Mouse (Mus musculus): Measurements from ENCODE around the gene Macf1. TPM values are rescaled to one million over a fixed set of nuclear protein-coding genes. Genes with fewer than 3 reads are reported as not detected.

Gene Macf1
- polyA plus RNA-seq, 1 experiment from 2014 or later: 28.9 TPM

DNA sequence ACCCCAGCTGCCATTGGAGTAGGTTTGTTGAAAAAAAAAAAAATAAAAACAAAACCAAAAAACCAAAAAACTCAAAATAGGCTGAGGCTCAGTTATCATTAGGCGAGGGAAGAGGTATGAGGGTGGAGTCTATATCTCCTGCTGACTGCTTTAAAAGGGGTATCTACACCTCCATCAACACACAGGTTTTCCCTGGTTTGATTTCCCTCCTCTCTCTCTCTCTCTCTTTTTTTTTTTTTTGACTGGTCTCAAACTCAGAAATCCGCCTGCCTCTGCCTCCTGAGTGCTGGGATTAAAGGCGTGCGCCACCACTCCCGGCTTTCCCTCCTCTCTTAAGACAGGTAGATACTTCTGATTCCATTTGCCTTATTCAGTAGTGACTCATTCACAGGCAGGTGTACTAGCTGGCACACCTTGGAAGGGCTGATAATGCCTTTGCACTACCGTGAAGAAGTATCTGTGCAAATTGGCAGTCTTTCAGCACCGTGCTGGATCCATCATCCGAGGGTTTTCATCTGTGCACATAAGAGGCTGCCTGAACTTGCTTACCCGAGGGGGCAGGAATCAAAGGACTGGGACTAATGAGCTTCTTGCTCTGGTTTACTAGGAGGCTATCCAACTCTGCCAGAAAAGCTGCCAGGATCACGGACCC, 257.6 kb downstream of the Macf1 start:
- H3K9me3 ChIP-seq (ENCODE audit: control insufficient read depth, low read length): no peaks in the 10 kb centered on the region
- DNase-seq (ENCODE audit: low spot score): no peak
- no peaks in the 10 kb centered on the region for H3K27me3 ChIP-seq (ENCODE audit: control insufficient read depth, insufficient read depth, low read length)
- 0 out of 2 replicates have a peak, but pooled peaks cover 7% of the 10 kb centered on the region for H3K4me1 ChIP-seq (replicated peaks; ENCODE audit: control insufficient read depth, insufficient read depth)
- H3K9ac ChIP-seq (ENCODE audit: low read length): no peak overlapping the region
- ATAC-seq (ENCODE audit: low FRiP score, low TSS enrichment): peak; percentile 46; the same call in 1 of the 2 replicates
- 63% methylated on average over 10 of the region's 10 CpGs for WGBS
- H3K4me3 ChIP-seq (ENCODE audit: low read depth, low read length): no peak overlapping the region
- TF ChIP-seq EP300 (optimal IDR thresholded peaks at IDR 0.05): no peak
- no peak for TF ChIP-seq CTCF (IDR thresholded peaks at IDR 0.05; ENCODE audit: low read depth)
- H3K4me2 ChIP-seq (replicated peaks; ENCODE audit: low read depth): no peak overlapping the region
- H3K27ac ChIP-seq (replicated peaks): peak overlapping the region; percentile 49; the same call in 1 of the 2 replicates
- H3K36me3 ChIP-seq (ENCODE audit: control insufficient read depth, insufficient read depth, low read length): no peaks in the 10 kb centered on the region

DNA sequence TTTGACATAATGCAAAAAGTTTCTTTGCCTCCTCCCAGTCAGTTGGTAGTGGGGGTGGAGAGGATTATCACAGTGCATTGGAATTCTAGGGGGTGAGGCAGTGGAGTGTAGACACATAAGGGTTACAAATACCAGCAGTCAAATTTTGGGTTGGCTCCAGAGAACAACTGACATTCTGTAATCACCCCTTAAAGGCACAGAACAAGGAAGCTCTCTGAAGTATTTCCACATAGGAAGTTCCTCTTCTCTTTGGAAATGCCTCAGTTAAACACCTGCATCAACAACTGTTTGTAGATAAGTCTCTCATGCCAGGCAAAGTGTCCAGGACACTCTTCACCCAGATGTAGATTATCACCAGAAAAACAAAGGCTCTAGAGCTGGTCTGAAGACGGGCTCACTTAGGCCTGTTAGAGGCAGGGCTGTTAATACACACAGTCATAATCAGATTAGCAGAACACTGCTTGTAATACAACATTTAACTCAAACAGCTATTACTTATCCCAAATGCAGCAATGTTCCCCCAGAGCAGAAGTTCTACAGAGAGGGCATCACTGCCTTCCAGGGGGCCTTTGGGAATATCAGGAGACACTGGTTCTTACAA, 258.4 kb downstream of the Macf1 start:
- Histone ChIP-seq H3K27ac (replicated peaks) (peak overlapping the region; percentile 58), H3K9me3 (ENCODE audit: control insufficient read depth, low read length) (no peaks in the 10 kb centered on the region), H3K4me2 (replicated peaks; ENCODE audit: low read depth) (0 out of 2 replicates have a peak overlapping the region, but pooled peaks have one; percentile 11), H3K36me3 (ENCODE audit: control insufficient read depth, insufficient read depth, low read length) (no peaks in the 10 kb centered on the region), H3K9ac (ENCODE audit: low read length) (no peak overlapping the region), H3K4me3 (ENCODE audit: low read depth, low read length) (no peak overlapping the region), H3K27me3 (ENCODE audit: control insufficient read depth, insufficient read depth, low read length) (no peaks in the 10 kb centered on the region), H3K4me1 (replicated peaks; ENCODE audit: control insufficient read depth, insufficient read depth) (0 out of 2 replicates have a peak, but pooled peaks cover 7% of the 10 kb centered on the region)
- DNase-seq (ENCODE audit: low spot score): no peak
- 26% methylated on average over 1 of the region's 1 CpGs for WGBS
- TF ChIP-seq EP300 (optimal IDR thresholded peaks at IDR 0.05) (no peak), CTCF (IDR thresholded peaks at IDR 0.05; ENCODE audit: low read depth) (no peak)
- peak; percentile 63; the same call in 1 of the 2 replicates for ATAC-seq (ENCODE audit: low FRiP score, low TSS enrichment)

DNA sequence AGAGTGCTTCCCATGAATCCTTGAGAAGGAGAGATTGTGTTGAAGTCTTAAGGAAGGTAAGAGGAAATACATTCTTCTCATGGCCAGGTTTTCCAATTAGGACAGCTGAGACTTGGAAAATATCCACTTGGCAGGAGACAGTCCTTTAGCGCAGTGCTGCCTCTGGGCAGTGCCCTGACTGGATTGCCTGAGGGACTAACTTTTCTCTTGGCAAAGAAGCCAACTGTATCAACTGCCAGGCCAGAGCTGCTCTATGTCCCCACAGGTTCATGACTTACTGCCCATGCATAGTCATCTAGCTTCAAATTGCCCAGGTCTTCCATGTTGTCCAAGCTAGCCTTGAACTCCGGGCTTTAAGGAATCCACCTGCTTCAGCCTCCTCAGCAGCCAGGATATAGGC, 260.1 kb downstream of the Macf1 start:
- no peak overlapping the region for H3K4me2 ChIP-seq (replicated peaks; ENCODE audit: low read depth)
- 85% methylated on average over 2 of the region's 2 CpGs for WGBS
- no peaks in the 10 kb centered on the region for H3K36me3 ChIP-seq (ENCODE audit: control insufficient read depth, insufficient read depth, low read length)
- TF ChIP-seq CTCF (IDR thresholded peaks at IDR 0.05; ENCODE audit: low read depth) (no peak), EP300 (optimal IDR thresholded peaks at IDR 0.05) (no peak)
- H3K9ac ChIP-seq (ENCODE audit: low read length): no peak overlapping the region
- H3K4me1 ChIP-seq (replicated peaks; ENCODE audit: control insufficient read depth, insufficient read depth): 0 out of 2 replicates have a peak, but pooled peaks cover 7% of the 10 kb centered on the region
- ATAC-seq (ENCODE audit: low FRiP score, low TSS enrichment): no peak
- DNase-seq (ENCODE audit: low spot score): no peak
- no peaks in the 10 kb centered on the region for H3K9me3 ChIP-seq (ENCODE audit: control insufficient read depth, low read length)
- H3K4me3 ChIP-seq (ENCODE audit: low read depth, low read length): no peak overlapping the region
- H3K27me3 ChIP-seq (ENCODE audit: control insufficient read depth, insufficient read depth, low read length): no peaks in the 10 kb centered on the region
- no peak overlapping the region for H3K27ac ChIP-seq (replicated peaks)

DNA sequence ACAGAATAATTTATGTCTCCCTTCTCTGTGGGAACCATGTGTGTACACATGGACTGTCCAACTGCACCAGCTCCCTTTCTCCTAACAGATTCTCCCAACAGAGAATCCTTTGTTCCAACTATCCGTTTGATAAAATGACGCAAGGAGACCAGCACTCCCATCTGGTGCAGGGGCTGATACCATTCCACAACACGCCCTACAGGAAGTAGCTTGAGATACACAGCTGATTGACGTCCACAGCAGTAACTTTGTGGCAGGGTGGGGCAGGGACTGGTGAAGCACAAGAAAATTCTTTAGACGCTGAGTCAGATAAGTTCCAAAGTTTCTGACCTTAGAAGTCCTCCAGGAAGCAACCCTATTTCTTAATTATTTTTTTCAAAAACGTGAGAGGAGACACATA, 261.3 kb downstream of the Macf1 start:
- H3K9ac ChIP-seq (ENCODE audit: low read length): no peak overlapping the region
- 0 out of 2 replicates have a peak, but pooled peaks cover 7% of the 10 kb centered on the region for H3K4me1 ChIP-seq (replicated peaks; ENCODE audit: control insufficient read depth, insufficient read depth)
- DNase-seq (ENCODE audit: low spot score): peak; percentile 56
- no peaks in the 10 kb centered on the region for H3K36me3 ChIP-seq (ENCODE audit: control insufficient read depth, insufficient read depth, low read length)
- H3K9me3 ChIP-seq (ENCODE audit: control insufficient read depth, low read length): no peaks in the 10 kb centered on the region
- TF ChIP-seq EP300 (optimal IDR thresholded peaks at IDR 0.05) (no peak), CTCF (IDR thresholded peaks at IDR 0.05; ENCODE audit: low read depth) (no peak)
- ATAC-seq (ENCODE audit: low FRiP score, low TSS enrichment): peak; percentile 95
- H3K4me2 ChIP-seq (replicated peaks; ENCODE audit: low read depth): no peak overlapping the region
- H3K4me3 ChIP-seq (ENCODE audit: low read depth, low read length): no peak overlapping the region
- H3K27me3 ChIP-seq (ENCODE audit: control insufficient read depth, insufficient read depth, low read length): no peaks in the 10 kb centered on the region
- peak overlapping the region; percentile 50; the same call in 1 of the 2 replicates for H3K27ac ChIP-seq (replicated peaks)
- WGBS: 31% methylated on average over 6 of the region's 6 CpGs

DNA sequence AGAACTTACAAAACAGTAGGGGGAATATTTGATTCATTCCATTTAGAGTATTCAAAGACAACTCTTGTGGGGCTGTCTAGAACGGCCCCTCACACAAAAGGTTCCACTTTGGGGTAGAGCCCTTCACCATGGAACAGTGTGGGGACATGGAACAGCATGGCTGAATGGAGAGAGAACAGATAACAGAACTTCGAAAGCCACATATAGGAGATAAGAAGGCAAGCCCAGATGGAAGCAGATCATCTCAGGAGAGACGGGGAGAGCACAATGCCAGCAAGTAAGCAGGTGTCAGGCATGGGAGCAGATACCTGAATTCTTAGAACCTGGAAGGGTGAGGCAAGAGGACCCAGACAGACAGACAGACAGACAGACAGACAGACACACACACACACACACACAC, 266.1 kb downstream of the Macf1 start:
- ATAC-seq (ENCODE audit: low FRiP score, low TSS enrichment) (no peak), DNase-seq (ENCODE audit: low spot score) (no peak)
- no peak for TF ChIP-seq CTCF (IDR thresholded peaks at IDR 0.05; ENCODE audit: low read depth)
- TF ChIP-seq EP300 (optimal IDR thresholded peaks at IDR 0.05): no peak
- Histone ChIP-seq H3K9me3 (ENCODE audit: control insufficient read depth, low read length) (no peaks in the 10 kb centered on the region), H3K4me1 (replicated peaks; ENCODE audit: control insufficient read depth, insufficient read depth) (no peaks in the 10 kb centered on the region), H3K4me3 (ENCODE audit: low read depth, low read length) (no peak overlapping the region), H3K4me2 (replicated peaks; ENCODE audit: low read depth) (no peak overlapping the region), H3K36me3 (ENCODE audit: control insufficient read depth, insufficient read depth, low read length) (no peaks in the 10 kb centered on the region), H3K9ac (ENCODE audit: low read length) (no peak overlapping the region), H3K27ac (replicated peaks) (no peak overlapping the region), H3K27me3 (ENCODE audit: control insufficient read depth, insufficient read depth, low read length) (no peaks in the 10 kb centered on the region)
- WGBS: 90% methylated on average over 3 of the region's 3 CpGs

DNA sequence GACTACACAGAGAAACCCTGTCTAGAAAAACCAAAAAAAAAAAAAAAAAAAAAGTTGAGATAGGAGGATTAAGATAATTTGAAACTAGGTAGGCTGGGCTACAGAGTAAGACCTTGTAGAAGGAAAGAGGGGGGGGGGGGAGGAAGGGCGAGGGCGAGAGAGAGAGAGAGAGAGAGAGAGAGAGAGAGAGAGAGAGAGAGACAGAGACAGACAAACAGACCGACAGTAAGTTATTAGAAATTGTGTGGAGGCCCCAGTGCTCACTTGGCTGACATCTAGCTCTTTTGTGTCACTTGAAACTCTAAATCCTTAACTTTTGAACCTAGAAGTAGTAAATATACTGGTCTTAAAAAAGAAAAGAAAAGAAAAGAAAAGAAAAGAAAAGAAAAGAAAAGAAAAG, 266.7 kb downstream of the Macf1 start:
- no peak for TF ChIP-seq EP300 (optimal IDR thresholded peaks at IDR 0.05)
- TF ChIP-seq CTCF (IDR thresholded peaks at IDR 0.05; ENCODE audit: low read depth): no peak
- Histone ChIP-seq H3K4me1 (replicated peaks; ENCODE audit: control insufficient read depth, insufficient read depth) (no peaks in the 10 kb centered on the region), H3K4me3 (ENCODE audit: low read depth, low read length) (no peak overlapping the region), H3K27me3 (ENCODE audit: control insufficient read depth, insufficient read depth, low read length) (no peaks in the 10 kb centered on the region), H3K36me3 (ENCODE audit: control insufficient read depth, insufficient read depth, low read length) (no peaks in the 10 kb centered on the region), H3K9me3 (ENCODE audit: control insufficient read depth, low read length) (no peaks in the 10 kb centered on the region), H3K9ac (ENCODE audit: low read length) (no peak overlapping the region), H3K4me2 (replicated peaks; ENCODE audit: low read depth) (no peak overlapping the region), H3K27ac (replicated peaks) (no peak overlapping the region)
- no peak for DNase-seq (ENCODE audit: low spot score)
- 65% methylated on average over 1 of the region's 3 CpGs for WGBS
- no peak for ATAC-seq (ENCODE audit: low FRiP score, low TSS enrichment)

All from stomach, postnatal 0 days (tissue).